Mouse (Mus musculus) heart, postnatal 14 days (tissue): ENCODE data around the gene Gm21083. TPM values are rescaled to one million over a fixed set of nuclear protein-coding genes. Genes with fewer than 3 reads are reported as not detected.
"Not testable (repeated sequence)": the region's sequence is repeated elsewhere in the genome, so short reads cannot be mapped to it uniquely, and the experiment has no call there.

Source experiments
- DNase-seq, 2 experiments: peaks; one replicate each; pipeline ENCODE4 v3.0.0; 2021 to 2022
- intact Hi-C: fragments of 180-260 bp; cut with DNase I; formaldehyde crosslinking; loops from one replicate; pipeline ENCODE4 v1.15.1; 2025
- total RNA-seq, 2 experiments: library from RNA; stranded (reverse); gene quantifications; 2 replicates each; pipeline ENCODE4 v1.2.3; 2021

The Gm21083 gene
- total RNA-seq, 2 experiments from 2014 or later, result not detected

GRCm38 (mm10) chr5:15616195-15616594, 39.1 kb downstream of the Gm21083 start:
- intact Hi-C loops, DNase-seq: not testable (repeated sequence)

- DNase-seq, intact Hi-C loops: not testable (repeated sequence)
These were observed 41.6 kb downstream of the Gm21083 start, which contains the start of gene Speer4d for GRCm38 (mm10) chr5:15618764-15619163. Gene Speer4d (plus strand): TSS chr5:15619064.

GRCm38 (mm10) chr5:15628136-15628535, 51.0 kb downstream of the Gm21083 start:
- intact Hi-C loops, DNase-seq: not testable (repeated sequence)

- intact Hi-C loops, DNase-seq: not testable (repeated sequence)
These were observed 52.9 kb downstream of the Gm21083 start for GRCm38 (mm10) chr5:15630068-15630467.

Other genes starting within 250 kb of the Gm21083 start
- not detected for gene Gm21149, start 100.8 kb upstream of the Gm21083 start, total RNA-seq
- gene Gm21190, start 48.1 kb upstream of the Gm21083 start, total RNA-seq, result not detected
- not detected for gene Speer4d, start 41.7 kb downstream of the Gm21083 start, total RNA-seq
- gene 4930572O03Rik, start 79.7 kb downstream of the Gm21083 start, total RNA-seq, result not detected
- not detected for gene Speer4c, start 136.9 kb downstream of the Gm21083 start, total RNA-seq